Mouse (Mus musculus) myocyte (in vitro differentiated cells): ENCODE measurements at regions not wholly inside any gene's neighbourhood (a gene's known extent, or its start where the extent isn't known, plus 50 kb on each side); places are given as distances from the start of the nearest gene placed in this dataset.

Source experiments
- CEBPB ChIP-seq: IDR thresholded peaks from 2 replicates; pipeline ENCODE4 v1.6.1; 2011; ENCODE audit warnings: mild to moderate bottlenecking, moderate library complexity; ENCODE audit not compliant: poor library complexity, insufficient read depth, severe bottlenecking
- MYOG ChIP-seq, 3 experiments: IDR thresholded peaks; one replicate each; pipeline ENCODE4 v1.6.1; 2011; ENCODE audit warnings: control low read depth in 2 of 3, low read depth in 2 of 3, mild to moderate bottlenecking in 2 of 3; ENCODE audit not compliant: insufficient read length in 2 of 3, control insufficient read depth in 1 of 3, insufficient read depth in 1 of 3
- POLR2A ChIP-seq: IDR thresholded peaks from one replicate; pipeline ENCODE4 v1.6.1; 2011; ENCODE audit warnings: low read depth, mild to moderate bottlenecking, control low read depth, moderate library complexity; ENCODE audit not compliant: insufficient read length
- POLR2AphosphoS2 ChIP-seq: IDR thresholded peaks from one replicate; pipeline ENCODE4 v1.6.1; 2011; ENCODE audit warnings: low read depth, control low read depth; ENCODE audit not compliant: insufficient read length
- TCF12 ChIP-seq: IDR thresholded peaks from one replicate; pipeline ENCODE4 v1.6.1; 2011; ENCODE audit warnings: mild to moderate bottlenecking, control low read depth; ENCODE audit not compliant: poor library complexity, insufficient read depth, severe bottlenecking
- USF1 ChIP-seq: IDR thresholded peaks from one replicate; pipeline ENCODE4 v1.6.1; 2011; ENCODE audit warnings: low read depth, mild to moderate bottlenecking, control low read depth, moderate library complexity

- TF ChIP-seq POLR2A, result no peak
- no peak for TF ChIP-seq TCF12
- TF ChIP-seq CEBPB, result no peak
- no peak for TF ChIP-seq MYOG (IDR thresholded peaks at IDR 0.05; ENCODE audit: control insufficient read depth in 1 of 3, insufficient read depth in 1 of 3, insufficient read length in 2 of 3, low read depth in 2 of 3)
- TF ChIP-seq POLR2AphosphoS2, result no peak
- TF ChIP-seq USF1, result no peak
Measured at GRCm38 (mm10) chr1:90478839-90479238, 123.9 kb upstream of the Cops8 start.
